Mouse (Mus musculus) ES-E14 (cell line): ENCODE data around the gene Lin52.

ENCODE experiments used
- CHD2 ChIP-seq: IDR thresholded peaks from 2 replicates; pipeline ENCODE4 v1.6.1; 2014; ENCODE audit warnings: mild to moderate bottlenecking, low read depth, low read length, inconsistent platforms
- HCFC1 ChIP-seq: IDR thresholded peaks from 2 replicates; pipeline ENCODE4 v1.6.1; 2012; ENCODE audit warnings: low read length, inconsistent platforms, borderline replicate concordance; ENCODE audit not compliant: insufficient read depth
- MAFK ChIP-seq: IDR thresholded peaks from 2 replicates; pipeline ENCODE4 v1.6.1; 2014; ENCODE audit warnings: mild to moderate bottlenecking, low read depth, low read length, inconsistent platforms; ENCODE audit not compliant: insufficient read depth
- ZC3H11A ChIP-seq: IDR thresholded peaks from 2 replicates; pipeline ENCODE4 v1.6.1; 2012; ENCODE audit warnings: low read depth, mild to moderate bottlenecking, inconsistent platforms, low read length, borderline replicate concordance

GRCm38 (mm10) chr12:84530426-84530825, 79.2 kb downstream of the Lin52 start:
- TF ChIP-seq ZC3H11A, result no peak
- no peak for TF ChIP-seq MAFK
- no peak for TF ChIP-seq HCFC1
- TF ChIP-seq CHD2, result no peak
